Mouse (Mus musculus) cerebellum, adult (tissue): ENCODE results near the gene Txn1.

ENCODE experiments used
- ATAC-seq: cut with Nextera tagmentation; 2 replicates; pipeline ENCODE4 v1.9.2; 2017; ENCODE audit warnings: mild to moderate bottlenecking, moderate library complexity, mixed read lengths; ENCODE audit not compliant: insufficient number of reproducible peaks, low FRiP score, low TSS enrichment

The Txn1 gene

GRCm38 (mm10) chr4:57956029-57956960 lies at the start of gene Txn1:
Gene Txn1 (minus strand): TSS chr4:57956411.
- peak; percentile 88 for ATAC-seq

GRCm38 (mm10) chr4:58003501-58003900 lies 47.3 kb upstream of the Txn1 start:
- ATAC-seq = no peak

- ATAC-seq = no peak
These were observed 35.2 kb upstream of the Txn1 start for GRCm38 (mm10) chr4:57991425-57991824.

GRCm38 (mm10) chr4:57974400-57975117 lies 18.3 kb upstream of the Txn1 start:
- no peak for ATAC-seq

- ATAC-seq = no peak
These were observed 17.5 kb upstream of the Txn1 start for GRCm38 (mm10) chr4:57973592-57974268.

GRCm38 (mm10) chr4:57970285-57970684 lies 14.1 kb upstream of the Txn1 start:
- no peak for ATAC-seq

- ATAC-seq = no peak
These were observed 11.0 kb upstream of the Txn1 start for GRCm38 (mm10) chr4:57967195-57967594.

GRCm38 (mm10) chr4:57965516-57965915 lies 9.3 kb upstream of the Txn1 start:
- ATAC-seq = no peak

- ATAC-seq = no peak
These were observed 7.9 kb upstream of the Txn1 start for GRCm38 (mm10) chr4:57964143-57964542.

- no peak for ATAC-seq
These were observed 2.8 kb upstream of the Txn1 start for GRCm38 (mm10) chr4:57959056-57959455.

GRCm38 (mm10) chr4:57958098-57958497 lies 1.9 kb upstream of the Txn1 start:
- no peak for ATAC-seq

- ATAC-seq = no peak
These were observed 1.2 kb upstream of the Txn1 start for GRCm38 (mm10) chr4:57957200-57958085.

GRCm38 (mm10) chr4:57955544-57955958 lies 660 bp downstream of the Txn1 start:
- ATAC-seq = peak; percentile 45

- no peak for ATAC-seq
These were observed 1.2 kb downstream of the Txn1 start for GRCm38 (mm10) chr4:57954991-57955390.

GRCm38 (mm10) chr4:57954580-57954979 lies 1.6 kb downstream of the Txn1 start:
- ATAC-seq = no peak

GRCm38 (mm10) chr4:57953796-57954195 lies 2.4 kb downstream of the Txn1 start:
- ATAC-seq = no peak

- no peak for ATAC-seq
These were observed 3.3 kb downstream of the Txn1 start for GRCm38 (mm10) chr4:57952891-57953290.

- no peak for ATAC-seq
These were observed 3.8 kb downstream of the Txn1 start for GRCm38 (mm10) chr4:57952416-57952815.

- no peak for ATAC-seq
These were observed 6.3 kb downstream of the Txn1 start for GRCm38 (mm10) chr4:57949866-57950265.

GRCm38 (mm10) chr4:57947476-57947875 lies 8.7 kb downstream of the Txn1 start:
- no peak for ATAC-seq
